Mouse (Mus musculus): ENCODE measurements at regions not wholly inside any gene's neighbourhood (a gene's known extent, or its start where the extent isn't known, plus 50 kb on each side); places are given as distances from the start of the nearest gene placed in this dataset.

DNA sequence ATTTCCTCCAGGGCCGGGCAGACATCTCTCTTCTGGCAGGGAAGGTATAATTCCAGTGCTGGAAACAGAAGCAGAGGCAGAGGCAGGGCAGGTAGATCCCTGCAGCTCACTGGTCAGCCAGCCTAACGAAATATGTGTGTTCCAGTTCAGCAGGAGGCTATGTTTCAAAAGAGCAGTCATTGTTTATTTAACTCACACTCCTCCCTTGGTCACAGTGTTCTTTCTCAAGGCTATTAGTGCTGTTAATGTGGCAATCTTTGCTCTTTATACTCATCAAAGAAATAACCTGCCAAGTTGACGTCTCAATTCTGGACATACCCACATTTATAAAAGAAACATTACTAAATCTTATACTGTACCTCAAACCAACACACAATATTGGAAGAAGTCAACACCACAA, 253.3 kb upstream of the Adgrl3 start:
- no peak for DNase-seq

GRCm38 (mm10) chr5:80783892-80784291, 236.0 kb upstream of the Adgrl3 start:
- DNase-seq, result no peak

- DNase-seq, result no peak
Measured at GRCm38 (mm10) chr5:80784746-80785145, 235.2 kb upstream of the Adgrl3 start.

- no peak for DNase-seq
Measured at GRCm38 (mm10) chr5:80791658-80792057, 228.3 kb upstream of the Adgrl3 start.

GRCm38 (mm10) chr5:80799777-80800176, 220.2 kb upstream of the Adgrl3 start:
- no peak for DNase-seq

DNA sequence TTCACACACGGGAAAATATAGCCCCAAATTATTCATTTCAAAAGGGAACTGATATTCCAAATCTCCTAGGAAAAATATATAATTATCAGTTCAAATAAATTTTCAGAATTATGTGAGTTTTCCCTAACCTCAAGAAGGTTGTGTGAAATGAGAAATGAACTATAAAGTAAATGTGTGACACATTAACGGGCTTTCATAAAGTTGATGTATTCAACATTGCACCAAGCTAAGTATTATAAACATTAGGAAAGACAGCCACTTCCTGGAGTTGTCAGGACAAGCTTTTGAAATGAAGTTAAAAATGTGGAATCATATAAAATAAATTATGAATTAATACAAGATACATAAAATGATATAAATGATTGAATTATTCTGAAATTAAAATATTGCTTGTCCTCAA, 207.0 kb upstream of the Adgrl3 start:
- DNase-seq, result no peak

- DNase-seq, result no peak
Measured at GRCm38 (mm10) chr5:80819208-80819607, 200.7 kb upstream of the Adgrl3 start.

- DNase-seq, result no peak
Measured at GRCm38 (mm10) chr5:80842531-80842930, 177.4 kb upstream of the Adgrl3 start.

DNA sequence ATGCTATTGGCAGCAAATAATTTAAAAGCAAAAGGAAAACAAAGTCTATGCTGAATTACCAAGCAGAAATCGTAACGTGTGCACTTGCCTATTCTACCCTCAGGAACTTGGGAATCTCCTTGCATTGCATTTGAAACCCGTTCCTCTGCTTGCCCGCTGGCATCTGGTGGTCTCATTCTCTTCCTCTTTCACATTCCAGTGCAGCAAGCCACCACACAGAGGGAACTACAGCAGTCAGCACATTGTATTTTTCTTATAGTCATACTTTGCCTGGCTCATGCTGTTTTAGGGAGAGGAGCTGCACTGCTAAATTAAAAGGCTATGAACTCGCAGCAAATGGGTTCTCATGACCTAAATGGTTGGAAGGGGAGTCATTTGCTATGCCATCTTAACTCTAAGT, 164.9 kb upstream of the Adgrl3 start:
- DNase-seq, result no peak

GRCm38 (mm10) chr5:80876600-80876999, 143.3 kb upstream of the Adgrl3 start:
- DNase-seq, result no peak

DNA sequence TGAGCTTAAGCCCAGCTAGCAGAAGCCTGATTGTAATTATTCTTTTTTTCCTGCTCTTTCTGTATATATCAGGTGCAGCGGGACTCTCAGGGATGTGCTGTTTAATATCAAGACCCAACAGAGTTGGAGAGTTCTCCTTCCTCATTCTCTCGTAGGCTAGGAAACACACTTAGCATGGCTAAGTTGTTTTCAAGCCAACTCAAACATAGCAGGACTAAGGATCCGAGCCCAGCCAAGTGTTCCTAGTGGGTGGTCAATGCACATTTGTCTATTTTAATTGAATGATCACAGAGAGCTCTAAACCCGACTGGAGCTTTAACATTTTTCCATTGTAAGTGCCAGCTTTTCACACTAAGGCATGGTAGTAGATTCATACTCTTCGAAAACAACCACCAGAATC, 121.7 kb upstream of the Adgrl3 start:
- peak; percentile 19 to 44 for DNase-seq

DNA sequence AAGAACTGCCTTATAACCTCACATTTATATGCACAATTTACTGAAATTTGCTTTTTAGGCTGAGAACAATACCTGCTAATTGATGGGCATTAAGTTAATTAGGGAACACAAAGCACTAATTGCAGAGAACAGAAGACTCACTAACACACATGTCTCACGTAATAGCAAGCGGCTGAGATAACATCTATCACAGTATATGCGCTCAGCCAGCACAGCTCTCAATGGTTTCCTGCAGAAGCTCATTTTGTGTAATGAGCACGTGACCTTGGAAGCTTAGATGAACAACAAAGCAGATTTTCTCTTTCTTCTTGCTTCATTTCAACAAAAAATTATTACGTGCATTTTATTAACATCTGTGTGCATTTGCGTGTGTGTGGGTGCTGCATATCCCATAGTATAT, 111.2 kb upstream of the Adgrl3 start:
- DNase-seq, result no peak

DNA sequence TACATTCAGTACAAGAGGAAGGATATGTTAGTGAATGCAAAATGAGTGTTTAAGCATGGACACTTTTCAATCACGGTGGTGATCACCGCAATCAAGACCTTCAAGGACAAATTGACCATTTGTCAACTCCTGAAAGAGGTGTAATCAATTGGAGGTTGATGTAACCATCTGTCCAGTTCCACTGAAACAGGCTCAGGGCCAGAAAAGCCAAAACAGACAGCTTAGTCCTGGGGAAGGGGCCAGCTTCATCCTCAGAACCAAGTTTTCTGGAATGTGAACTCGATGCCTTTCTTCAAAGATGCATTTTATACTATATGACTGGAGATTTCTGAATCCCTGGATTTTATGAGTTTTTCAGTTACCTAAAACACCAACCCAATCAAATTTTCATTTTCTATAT, 81.1 kb upstream of the Adgrl3 start:
- no peak for DNase-seq

DNA sequence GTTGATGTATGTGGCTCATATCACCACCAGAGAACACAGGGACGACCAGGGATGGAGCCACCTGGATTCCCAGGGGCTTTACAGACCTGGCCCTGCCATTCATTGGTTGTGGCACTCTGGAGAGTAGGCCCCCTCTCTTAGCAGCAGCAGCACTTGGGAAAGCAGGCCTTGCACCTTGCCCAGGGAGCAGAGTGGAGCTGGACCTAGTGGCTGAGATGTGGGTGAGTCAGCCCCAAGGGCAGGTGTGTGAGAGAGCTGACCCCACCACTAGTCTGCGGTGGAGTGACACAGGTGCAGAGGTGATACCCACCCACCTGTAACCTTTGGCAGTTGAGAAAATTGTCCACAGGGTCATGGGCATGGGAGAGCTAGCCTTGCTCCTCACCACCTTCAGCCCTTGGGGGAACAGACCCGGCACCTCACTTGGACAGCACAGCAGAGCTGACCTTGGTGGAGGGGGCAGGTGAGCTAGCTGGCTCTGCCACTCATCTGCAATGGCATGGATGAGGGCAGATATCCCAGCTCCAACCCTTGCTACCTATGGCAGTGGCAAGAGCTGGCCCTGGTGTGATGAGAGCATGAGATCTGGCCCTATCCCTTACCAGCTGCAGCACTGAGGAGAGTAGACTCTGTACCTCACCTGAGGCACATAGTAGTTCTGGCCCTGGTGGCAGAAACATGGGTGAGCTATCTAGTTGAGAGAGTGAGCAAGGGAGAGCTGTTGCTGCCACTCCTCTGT, 67.9 kb upstream of the Adgrl3 start:
- DNase-seq, result no peak

- no peak for DNase-seq
Measured at GRCm38 (mm10) chr5:80952600-80953218, 67.2 kb upstream of the Adgrl3 start.

Measured in cerebellum, postnatal 25 days (tissue).